Mouse (Mus musculus): Measurements from ENCODE around the gene Rcl1. TPM values are rescaled to one million over a fixed set of nuclear protein-coding genes. Genes with fewer than 3 reads are reported as not detected.

Rcl1 gene
- total and polyA plus RNA-seq, 2 experiments from 2014 or later: 23.6 to 34.6 TPM

GRCm38 (mm10) chr19:29158486-29158885 is 57.3 kb downstream of the Rcl1 start:
- H3K4me3 ChIP-seq (ENCODE audit: low read depth, low read length): no peak overlapping the region
- no peaks in the 10 kb centered on the region for H3K27me3 ChIP-seq (ENCODE audit: insufficient read depth, low read length)
- no peaks in the 10 kb centered on the region for H3K36me3 ChIP-seq (ENCODE audit: insufficient read depth, low read length)
- no peaks in the 10 kb centered on the region for H3K9me3 ChIP-seq (ENCODE audit: low read length)
- H3K4me2 ChIP-seq (ENCODE audit: low read depth, low read length, poor library complexity, severe bottlenecking): no peak overlapping the region
- H3K4me1 ChIP-seq (ENCODE audit: insufficient read depth, low read length): no peaks in the 10 kb centered on the region
- 86% methylated on average over 3 of the region's 3 CpGs for WGBS
- TF ChIP-seq CTCF (IDR thresholded peaks at IDR 0.05): no peak
- DNase-seq (ENCODE audit: low spot score) (no peak), ATAC-seq (ENCODE audit: low FRiP score) (no peak)
- no peak overlapping the region for H3K27ac ChIP-seq (ENCODE audit: low read depth, low read length)
- H3K9ac ChIP-seq (replicated peaks; ENCODE audit: low read length, poor library complexity, severe bottlenecking): no peak overlapping the region

DNA sequence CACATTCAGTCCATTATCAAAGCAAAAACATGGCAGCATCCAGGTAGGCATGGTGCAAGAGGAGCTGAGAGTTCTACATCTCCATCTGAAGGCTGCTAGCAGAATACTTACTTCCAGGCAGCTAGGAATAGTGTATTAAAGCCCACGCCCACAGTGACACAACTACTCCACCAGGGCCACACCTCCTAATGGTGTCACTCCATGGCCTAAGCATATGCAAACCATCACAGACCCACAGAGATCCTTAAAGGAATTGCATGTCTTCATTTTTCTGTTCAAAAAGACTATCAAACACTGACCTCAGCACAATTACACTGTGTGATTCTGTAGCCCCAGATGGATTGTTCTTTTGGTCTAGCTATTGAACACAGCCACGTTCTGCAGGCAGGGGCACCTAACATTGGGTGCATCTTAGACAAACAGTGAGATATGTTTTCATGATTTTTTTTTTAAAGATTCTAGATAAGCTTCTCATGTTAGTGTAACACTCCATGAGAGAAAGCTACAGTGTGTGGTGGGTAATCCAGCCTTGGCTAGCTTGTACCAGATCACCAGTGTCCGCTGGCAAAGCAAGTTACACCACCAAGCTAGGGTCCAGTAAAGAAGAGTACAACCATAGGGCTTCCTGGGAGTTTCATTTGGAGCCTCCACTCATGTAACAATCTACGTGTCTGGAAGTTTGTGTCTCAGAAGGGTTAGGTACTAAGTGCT is 62.8 kb downstream of the Rcl1 start:
- no peaks in the 10 kb centered on the region for H3K9me3 ChIP-seq (ENCODE audit: low read length)
- no peaks in the 10 kb centered on the region for H3K36me3 ChIP-seq (ENCODE audit: insufficient read depth, low read length)
- no peak overlapping the region for H3K4me2 ChIP-seq (ENCODE audit: low read depth, low read length, poor library complexity, severe bottlenecking)
- no peak overlapping the region for H3K4me3 ChIP-seq (ENCODE audit: low read depth, low read length)
- H3K9ac ChIP-seq (replicated peaks; ENCODE audit: low read length, poor library complexity, severe bottlenecking): no peak overlapping the region
- 91% methylated on average over 4 of the region's 4 CpGs for WGBS
- no peak for ATAC-seq (ENCODE audit: low FRiP score)
- DNase-seq (ENCODE audit: low spot score): no peak
- no peak overlapping the region for H3K27ac ChIP-seq (ENCODE audit: low read depth, low read length)
- H3K4me1 ChIP-seq (ENCODE audit: insufficient read depth, low read length): no peaks in the 10 kb centered on the region
- no peaks in the 10 kb centered on the region for H3K27me3 ChIP-seq (ENCODE audit: insufficient read depth, low read length)
- TF ChIP-seq CTCF (IDR thresholded peaks at IDR 0.05): no peak

DNA sequence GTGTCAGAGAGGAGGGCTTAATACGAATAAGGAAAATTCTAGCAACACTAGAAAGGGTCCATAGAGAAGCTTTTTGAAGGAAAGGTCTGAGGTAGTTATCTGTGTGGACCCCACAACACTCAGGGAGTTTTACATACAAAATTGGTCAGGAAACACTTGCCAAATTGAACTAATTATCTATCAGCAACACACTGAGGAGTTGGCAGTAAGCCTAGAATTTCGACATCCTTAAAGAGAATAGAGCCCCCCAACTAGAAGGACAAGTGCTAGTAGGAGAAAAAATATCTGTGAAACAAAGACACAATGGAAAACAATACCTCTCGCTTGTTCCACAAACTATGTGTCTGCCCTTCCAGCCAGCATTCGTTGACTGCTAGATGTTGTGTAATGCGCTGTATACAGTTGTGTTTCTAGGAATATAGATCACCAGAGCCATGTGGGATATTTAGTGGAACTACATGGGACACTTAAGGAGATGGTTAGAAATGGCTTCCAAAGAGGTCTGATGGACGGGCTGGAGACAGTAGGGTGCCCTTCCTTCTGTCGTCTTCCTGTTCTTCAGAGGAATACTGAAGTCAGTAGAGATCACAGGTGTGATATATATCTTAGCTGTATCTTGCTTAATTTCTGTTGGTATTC is 63.5 kb downstream of the Rcl1 start:
- ATAC-seq (ENCODE audit: low FRiP score) (no peak), DNase-seq (ENCODE audit: low spot score) (peak; percentile 30)
- 87% methylated on average over 7 of the region's 7 CpGs for WGBS
- Histone ChIP-seq H3K4me3 (ENCODE audit: low read depth, low read length) (no peak overlapping the region), H3K27ac (ENCODE audit: low read depth, low read length) (no peak overlapping the region), H3K36me3 (ENCODE audit: insufficient read depth, low read length) (no peaks in the 10 kb centered on the region), H3K9me3 (ENCODE audit: low read length) (no peaks in the 10 kb centered on the region), H3K4me2 (ENCODE audit: low read depth, low read length, poor library complexity, severe bottlenecking) (no peak overlapping the region), H3K4me1 (ENCODE audit: insufficient read depth, low read length) (no peaks in the 10 kb centered on the region), H3K9ac (replicated peaks; ENCODE audit: low read length, poor library complexity, severe bottlenecking) (no peak overlapping the region), H3K27me3 (ENCODE audit: insufficient read depth, low read length) (no peaks in the 10 kb centered on the region)
- TF ChIP-seq CTCF (IDR thresholded peaks at IDR 0.05): no peak

GRCm38 (mm10) chr19:29167938-29168337 is 66.8 kb downstream of the Rcl1 start:
- DNase-seq (ENCODE audit: low spot score) (no peak), ATAC-seq (ENCODE audit: low FRiP score) (no peak)
- Histone ChIP-seq H3K9me3 (ENCODE audit: low read length) (no peaks in the 10 kb centered on the region), H3K36me3 (ENCODE audit: insufficient read depth, low read length) (no peaks in the 10 kb centered on the region), H3K4me1 (ENCODE audit: insufficient read depth, low read length) (no peaks in the 10 kb centered on the region), H3K27ac (ENCODE audit: low read depth, low read length) (no peak overlapping the region), H3K9ac (replicated peaks; ENCODE audit: low read length, poor library complexity, severe bottlenecking) (no peak overlapping the region), H3K4me2 (ENCODE audit: low read depth, low read length, poor library complexity, severe bottlenecking) (no peak overlapping the region), H3K27me3 (ENCODE audit: insufficient read depth, low read length) (no peaks in the 10 kb centered on the region), H3K4me3 (ENCODE audit: low read depth, low read length) (no peak overlapping the region)
- 81% methylated on average over 6 of the region's 6 CpGs for WGBS
- no peak for TF ChIP-seq CTCF (IDR thresholded peaks at IDR 0.05)

GRCm38 (mm10) chr19:29180336-29180735 is 79.2 kb downstream of the Rcl1 start:
- no peak overlapping the region for H3K27ac ChIP-seq (ENCODE audit: low read depth, low read length)
- H3K9me3 ChIP-seq (ENCODE audit: low read length): peaks cover 3% of the 10 kb centered on the region; the same call in 1 of the 2 replicates

DNA sequence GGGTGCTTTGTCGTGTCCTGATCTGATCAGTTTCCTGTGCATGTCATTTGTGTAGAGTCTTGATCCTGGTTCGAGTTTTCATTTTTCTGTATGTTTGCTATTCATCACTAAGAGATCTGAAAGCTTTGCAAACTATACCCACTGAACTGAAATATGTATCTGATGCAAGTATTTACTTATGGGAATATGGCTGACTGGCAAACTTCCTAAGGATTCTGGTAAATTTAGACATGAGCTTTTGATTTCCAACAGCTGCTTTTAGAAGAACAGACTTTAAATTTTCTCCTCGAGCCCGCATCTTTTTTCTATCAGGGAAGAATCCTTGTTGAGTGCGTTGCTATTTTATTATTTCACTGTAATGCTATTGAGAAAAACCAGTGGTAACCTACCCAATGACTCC is 81.0 kb downstream of the Rcl1 start:
- Histone ChIP-seq H3K36me3 (ENCODE audit: insufficient read depth, low read length) (no peaks in the 10 kb centered on the region), H3K27me3 (ENCODE audit: insufficient read depth, low read length) (no peaks in the 10 kb centered on the region), H3K9ac (replicated peaks; ENCODE audit: low read length, poor library complexity, severe bottlenecking) (no peak overlapping the region), H3K27ac (ENCODE audit: low read depth, low read length) (no peak overlapping the region), H3K4me2 (ENCODE audit: low read depth, low read length, poor library complexity, severe bottlenecking) (no peak overlapping the region), H3K4me1 (ENCODE audit: insufficient read depth, low read length) (peaks cover 4% of the 10 kb centered on the region; the same call in 1 of the 2 replicates), H3K4me3 (ENCODE audit: low read depth, low read length) (no peak overlapping the region), H3K9me3 (ENCODE audit: low read length) (peaks cover 3% of the 10 kb centered on the region; the same call in 1 of the 2 replicates)
- 88% methylated on average over 5 of the region's 5 CpGs for WGBS
- TF ChIP-seq CTCF (IDR thresholded peaks at IDR 0.05): no peak
- no peak for ATAC-seq (ENCODE audit: low FRiP score)
- no peak for DNase-seq (ENCODE audit: low spot score)

More at GRCm38 (mm10) chr19:29180336-29180735, 79.2 kb downstream of the Rcl1 start:
- Histone ChIP-seq H3K9ac (replicated peaks; ENCODE audit: low read length, poor library complexity, severe bottlenecking) (no peak overlapping the region), H3K4me3 (ENCODE audit: low read depth, low read length) (no peak overlapping the region), H3K27me3 (ENCODE audit: insufficient read depth, low read length) (no peaks in the 10 kb centered on the region), H3K4me2 (ENCODE audit: low read depth, low read length, poor library complexity, severe bottlenecking) (no peak overlapping the region), H3K36me3 (ENCODE audit: insufficient read depth, low read length) (no peaks in the 10 kb centered on the region), H3K4me1 (ENCODE audit: insufficient read depth, low read length) (peaks cover 4% of the 10 kb centered on the region; the same call in 1 of the 2 replicates)
- TF ChIP-seq CTCF (IDR thresholded peaks at IDR 0.05): no peak
- WGBS: 92% methylated on average over 4 of the region's 4 CpGs
- DNase-seq (ENCODE audit: low spot score): no peak
- no peak for ATAC-seq (ENCODE audit: low FRiP score)
